Mouse (Mus musculus) ovary, adult 2 months (tissue): ENCODE results near the gene Serpinb9. TPM values are rescaled to one million over a fixed set of nuclear protein-coding genes. Genes with fewer than 3 reads are reported as not detected.

Experiments used
- polyA plus RNA-seq: library from polyadenylated mRNA; depleted of rRNA; stranded (reverse); fragments of >200 nt; gene quantifications from 2 replicates; pipeline ENCODE4 v1.2.3, GENCODE M21; 2012; rRNA removed

Serpinb9 gene
- polyA plus RNA-seq = 4.8 and 6.4 TPM in 2 replicates

DNA sequence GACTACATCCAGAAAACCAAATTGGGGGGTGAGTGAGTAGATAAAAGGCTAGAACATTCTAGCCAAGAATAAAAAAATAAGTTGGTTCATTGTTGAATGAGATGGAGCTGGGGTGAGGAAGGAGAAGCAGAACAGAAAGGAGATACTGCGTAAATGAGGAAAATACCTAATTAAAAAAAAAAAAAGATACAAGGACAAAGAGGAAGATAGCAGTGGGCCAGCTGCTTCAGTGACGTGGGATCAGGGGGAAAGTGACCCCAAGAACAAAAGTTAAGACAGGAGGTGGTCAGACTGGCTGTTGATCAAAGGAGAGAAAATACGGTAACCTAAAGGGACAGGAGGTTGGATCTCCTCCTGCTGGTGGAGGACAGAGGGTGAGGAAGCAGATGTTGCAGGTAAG lies at the start of gene Serpinb9:
TSS of gene Serpinb9 (plus strand) at position 301 of the 400 bp plus-strand sequence.

DNA sequence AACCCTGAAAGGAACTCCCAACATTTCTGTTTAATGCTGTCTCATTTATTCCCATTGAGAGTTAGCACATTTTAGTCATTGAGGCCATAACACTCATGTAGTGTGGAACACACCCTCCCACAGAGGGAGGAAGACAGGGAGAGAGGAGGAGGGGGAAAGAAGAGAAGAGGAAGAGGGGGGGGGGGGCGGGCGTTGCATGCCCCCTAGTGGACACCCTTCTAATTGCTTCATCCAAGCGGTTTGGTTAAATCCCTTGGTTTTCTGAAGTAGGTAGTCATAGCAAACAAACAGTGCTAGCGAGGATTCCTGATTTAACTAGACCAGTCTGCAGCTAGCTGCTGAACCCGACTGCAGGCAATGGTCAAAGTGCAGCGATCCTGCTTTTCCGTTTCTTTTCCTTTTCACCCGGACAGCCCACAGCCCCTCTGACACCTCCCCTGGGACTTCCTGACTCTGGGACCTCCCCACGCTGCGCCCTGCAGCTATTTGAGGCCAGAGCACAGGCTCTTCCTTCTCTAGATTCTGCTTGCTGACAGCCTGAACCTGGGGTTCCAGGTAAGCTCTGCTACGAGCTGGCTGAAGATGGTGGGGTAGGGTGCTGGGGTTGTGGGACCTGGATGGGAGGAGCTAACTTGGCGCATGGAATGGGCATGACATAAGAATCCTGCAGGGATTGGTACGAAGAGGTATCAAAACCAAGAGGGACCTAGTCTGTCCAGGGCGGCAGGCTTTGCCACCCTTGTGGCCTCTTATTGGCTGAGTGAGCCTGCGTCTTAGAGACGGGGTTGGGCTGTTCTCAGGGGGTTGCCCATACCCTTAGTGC lies 37.9 kb upstream of the Serpinb9 start, which contains the start of gene Serpinb6b:
TSS of gene Serpinb6b (plus strand) at position 221 of the 823 bp plus-strand sequence.

DNA sequence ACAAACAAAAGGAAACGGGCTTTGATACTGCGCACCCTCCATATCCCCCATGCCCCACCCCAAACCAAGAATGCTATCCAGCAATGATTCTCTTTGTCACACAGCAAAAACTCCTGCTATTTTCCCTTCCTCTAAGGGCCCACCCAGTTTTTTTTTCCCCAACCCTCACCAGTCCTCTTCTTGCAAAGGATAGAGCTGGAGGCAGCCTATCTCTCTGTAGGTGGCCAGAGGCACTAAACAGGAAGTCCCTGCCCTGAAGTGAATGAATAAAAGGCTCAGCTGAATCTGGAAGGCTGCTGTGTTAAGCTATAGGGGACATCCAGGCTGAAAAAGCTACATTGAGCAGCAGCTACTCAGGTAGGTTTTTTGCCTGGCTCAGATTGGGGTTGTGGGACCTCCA lies 24.2 kb downstream of the Serpinb9 start, which contains the start of gene Serpinb9b:
TSS of gene Serpinb9b (plus strand) at position 173 of the 400 bp plus-strand sequence.

Other genes with a start within 250 kb of the Serpinb9 start
- 0.14 and 0.20 TPM in 2 replicates for gene Mylk4, start 219.3 kb upstream of the Serpinb9 start, polyA plus RNA-seq
- gene Wrnip1, start 201.2 kb upstream of the Serpinb9 start, polyA plus RNA-seq = 67.3 and 81.6 TPM in 2 replicates
- 1.8 TPM in 1 of 2 replicates, not detected in the other for gene D930007J09Rik, start 200.4 kb upstream of the Serpinb9 start, polyA plus RNA-seq
- 4.9 and 7.5 TPM in 2 replicates for gene Serpinb1a, start 152.1 kb upstream of the Serpinb9 start, polyA plus RNA-seq
- not detected in 2 replicates for gene Serpinb1c, start 105.0 kb upstream of the Serpinb9 start, polyA plus RNA-seq
- 10.3 and 11.8 TPM in 2 replicates for gene Serpinb6b, start 38.0 kb upstream of the Serpinb9 start, polyA plus RNA-seq
- 0.31 and 0.55 TPM in 2 replicates for gene Serpinb9b, start 24.2 kb downstream of the Serpinb9 start, polyA plus RNA-seq
- 0.11 TPM in 1 of 2 replicates, not detected in the other for gene Serpinb1b, start 75.3 kb downstream of the Serpinb9 start, polyA plus RNA-seq
- gene Serpinb9c, start 156.5 kb downstream of the Serpinb9 start, polyA plus RNA-seq = not detected in 2 replicates
- not detected in 2 replicates for gene Serpinb9d, start 189.7 kb downstream of the Serpinb9 start, polyA plus RNA-seq
- gene Serpinb9e, start 246.4 kb downstream of the Serpinb9 start, polyA plus RNA-seq = not detected in 2 replicates